Mouse (Mus musculus) left cerebral cortex, adult 18-20 months (tissue): ENCODE measurements around the gene Lrrc55. TPM values are rescaled to one million over a fixed set of nuclear protein-coding genes. Genes with fewer than 3 reads are reported as not detected.
A peak's percentile ranks its signal among the peaks of the same experiment; 100 is the strongest.

Experiments used
- DNase-seq, 2 experiments: peaks; one replicate each; pipeline ENCODE4 v3.0.0; 2021 to 2022; ENCODE audit warnings: low spot score in 2 of 2, mixed read lengths in 1 of 2
- total RNA-seq, 2 experiments: library from RNA; stranded (reverse); gene quantifications; 2 replicates each; pipeline ENCODE4 v1.2.3; 2021

Lrrc55 gene
- total RNA-seq, 2 experiments from 2014 or later, result 27.2 to 36.9 TPM

- DNase-seq, result no peak
These were observed 61.9 kb downstream of the Lrrc55 start for GRCm38 (mm10) chr2:85135099-85135498.

DNA sequence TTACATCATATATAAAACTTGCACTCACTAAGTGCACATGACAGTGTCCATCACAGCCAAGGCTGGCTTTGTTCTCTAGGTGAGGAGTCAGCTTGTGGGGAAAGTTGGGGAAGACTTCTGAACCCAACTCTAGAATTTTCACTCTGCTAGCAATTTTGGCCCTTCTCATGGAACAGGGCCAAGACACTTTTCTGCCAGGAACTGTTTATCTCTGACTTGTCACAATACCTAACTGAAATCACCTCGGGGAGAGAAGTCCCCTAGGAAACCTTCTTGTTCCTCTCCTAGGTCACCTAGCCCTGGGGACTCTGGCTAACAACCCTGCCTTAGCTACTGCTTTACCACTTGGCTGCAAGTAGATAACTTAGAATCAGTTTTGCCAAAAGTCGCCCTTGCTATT lies 64.8 kb downstream of the Lrrc55 start:
- DNase-seq, result no peak

GRCm38 (mm10) chr2:85131724-85132123 lies 65.3 kb downstream of the Lrrc55 start:
- DNase-seq, result no peak

DNA sequence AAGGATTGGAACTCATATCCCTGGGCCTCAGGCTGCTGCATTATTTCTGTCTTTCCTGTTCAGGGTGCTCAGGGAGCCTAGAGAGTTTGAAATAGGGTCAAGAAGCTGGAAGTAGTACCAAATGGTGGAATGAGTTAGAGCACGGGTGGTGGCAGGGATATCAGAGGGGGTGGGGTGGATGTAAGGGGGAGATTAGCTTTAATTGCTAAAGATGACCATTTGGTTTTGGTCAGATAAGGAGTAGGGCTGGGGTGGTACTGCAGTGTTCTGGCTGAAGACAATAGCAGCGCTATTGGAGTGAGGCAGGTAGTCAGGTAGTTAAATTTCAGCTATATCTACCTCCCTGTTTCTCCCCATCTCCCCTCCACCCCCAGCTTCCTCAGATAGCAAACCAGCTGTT lies 65.8 kb downstream of the Lrrc55 start:
- DNase-seq, result no peak

GRCm38 (mm10) chr2:85129496-85129971 lies 67.5 kb downstream of the Lrrc55 start:
- DNase-seq, result peak in 1 of 2 experiments; percentile 0

DNA sequence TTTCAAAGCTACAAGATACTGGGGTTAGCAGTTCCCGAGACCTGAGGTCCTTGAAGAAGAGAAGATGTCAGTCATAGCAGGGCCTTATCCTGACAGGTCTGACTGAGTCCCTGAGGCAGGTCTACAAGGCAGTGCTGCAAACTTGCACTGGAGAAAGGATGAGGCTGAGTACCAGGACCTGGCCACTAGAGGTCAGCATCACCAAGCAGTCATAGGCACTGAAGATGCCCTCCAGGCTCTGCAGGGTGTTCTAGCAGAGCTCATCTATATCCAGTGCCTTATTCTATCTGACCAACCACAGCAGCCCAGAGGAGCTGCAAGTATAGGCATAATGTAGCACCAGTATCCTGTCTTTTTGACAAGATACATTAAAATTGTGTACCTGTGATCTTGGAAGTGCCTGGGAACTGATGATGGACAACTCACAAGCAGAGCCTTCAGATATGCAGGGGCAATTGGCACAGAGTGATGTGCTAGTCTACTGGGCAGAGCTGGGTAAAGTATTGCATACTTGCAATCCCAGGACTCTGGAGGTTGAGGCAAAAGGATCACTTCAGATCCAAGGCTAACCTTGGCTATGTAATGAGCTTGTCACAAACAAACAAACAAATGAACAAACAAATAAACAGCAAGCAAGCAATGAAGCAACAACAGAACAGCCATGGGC lies 73.0 kb downstream of the Lrrc55 start:
- DNase-seq, result peak; percentile 80 to 83

DNA sequence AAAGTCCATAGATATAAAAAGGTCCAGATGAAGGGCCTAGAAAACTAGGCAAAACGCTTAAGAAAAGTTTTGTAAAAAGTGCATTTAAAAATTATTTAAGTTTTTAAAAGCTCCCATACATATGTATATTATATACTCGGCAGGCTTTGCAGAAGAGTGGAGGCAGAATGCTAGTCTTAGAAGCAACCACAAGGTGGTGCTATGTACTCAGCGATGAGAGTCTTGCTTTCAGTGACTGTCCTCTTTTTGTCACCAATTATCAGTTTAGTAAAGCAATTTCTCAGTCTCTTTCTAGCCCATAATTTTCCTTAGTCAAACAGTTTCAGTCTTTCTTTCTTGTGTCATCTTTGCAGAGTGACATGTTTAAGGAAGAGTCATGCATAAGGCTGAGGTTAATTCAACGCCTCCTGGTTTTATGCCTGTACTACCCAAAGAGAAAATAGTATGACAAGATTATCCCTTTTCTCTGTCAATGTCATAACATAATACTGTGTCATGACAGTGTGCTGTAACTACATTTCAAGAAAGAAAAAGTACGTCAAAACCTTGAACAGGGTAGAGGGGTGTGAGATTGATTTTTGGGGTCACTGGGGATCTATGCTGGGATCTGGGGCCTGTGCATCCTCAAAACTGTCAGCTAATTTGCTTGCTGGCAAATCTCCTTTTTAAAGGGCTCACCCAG lies 73.7 kb downstream of the Lrrc55 start:
- DNase-seq, result peak; percentile 42 to 57

Other genes starting within 250 kb of the Lrrc55 start
- not detected for gene Prg2, start 216.7 kb downstream of the Lrrc55 start, total RNA-seq
- not detected for gene Prg3, start 209.0 kb downstream of the Lrrc55 start, total RNA-seq
- 100 to 1,000 TPM; 105 to 109 TPM for gene Ssrp1, start 160.0 kb downstream of the Lrrc55 start, total RNA-seq
- 1 to 10 TPM; 1.9 to 2.1 TPM for gene P2rx3, start 159.7 kb downstream of the Lrrc55 start, total RNA-seq
- 100 to 1,000 TPM; 128 to 136 TPM for gene Tnks1bp1, start 149.2 kb downstream of the Lrrc55 start, total RNA-seq
- under 1 TPM; 0.09 to 0.12 TPM for gene Aplnr, start 61.0 kb downstream of the Lrrc55 start, total RNA-seq
- gene Olfr987, start 142.1 kb upstream of the Lrrc55 start, total RNA-seq, result not detected
- gene Olfr988, start 166.0 kb upstream of the Lrrc55 start, total RNA-seq, result not detected
- not detected for gene Olfr992, start 212.3 kb upstream of the Lrrc55 start, total RNA-seq
- gene Olfr993, start 217.7 kb upstream of the Lrrc55 start, total RNA-seq, result not detected
- gene Olfr994, start 239.3 kb upstream of the Lrrc55 start, total RNA-seq, result not detected
- gene Olfr995, start 246.4 kb upstream of the Lrrc55 start, total RNA-seq, result not detected